Mouse (Mus musculus): ENCODE measurements at regions not wholly inside any gene's neighbourhood (a gene's known extent, or its start where the extent isn't known, plus 50 kb on each side); places are given as distances from the start of the nearest gene placed in this dataset.

DNA sequence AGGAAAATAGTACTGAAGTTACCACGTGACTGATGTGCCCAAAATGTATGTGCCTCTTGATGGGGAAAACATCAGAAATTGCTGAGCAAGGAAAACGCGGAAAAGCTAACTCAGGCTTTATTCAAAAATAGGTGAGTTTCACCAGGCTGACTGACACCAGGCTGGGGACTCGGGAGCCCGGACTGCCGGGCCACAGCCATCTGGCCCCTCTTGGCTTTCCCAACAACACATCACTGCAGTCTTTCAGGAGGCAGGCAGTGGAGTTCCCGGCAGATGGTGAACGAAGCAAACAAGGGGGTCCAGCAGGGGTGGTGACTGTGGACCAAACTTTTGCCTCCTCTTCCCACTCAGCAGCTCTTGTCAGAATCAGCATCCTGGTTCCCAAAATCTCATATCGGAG lies 174.2 kb downstream of the Prdm2 start:
- no peak for TF ChIP-seq CTCF (conservative IDR thresholded peaks at IDR 0.05 in 1 of 2, IDR thresholded peaks at IDR 0.05 in 1 of 2; ENCODE audit: low read depth in 2 of 2, low read length in 2 of 2)
- no peak for TF ChIP-seq POLR2AphosphoS2 (IDR thresholded peaks at IDR 0.05; ENCODE audit: low read depth, low read length)
- no peak for TF ChIP-seq POLR2A (IDR thresholded peaks at IDR 0.05; ENCODE audit: low read depth, low read length)
- TF ChIP-seq HCFC1 (IDR thresholded peaks at IDR 0.05; ENCODE audit: low read depth, low read length): no peak
- no peak for TF ChIP-seq MEF2A (IDR thresholded peaks at IDR 0.05; ENCODE audit: borderline replicate concordance, low read depth, low read length)
- TF ChIP-seq GABPA (IDR thresholded peaks at IDR 0.05; ENCODE audit: insufficient replicate concordance, low read depth, low read length): no peak

All from CH12.LX (cell line).